Mouse (Mus musculus): ENCODE measurements around the gene Cd151.

Cd151 gene

DNA sequence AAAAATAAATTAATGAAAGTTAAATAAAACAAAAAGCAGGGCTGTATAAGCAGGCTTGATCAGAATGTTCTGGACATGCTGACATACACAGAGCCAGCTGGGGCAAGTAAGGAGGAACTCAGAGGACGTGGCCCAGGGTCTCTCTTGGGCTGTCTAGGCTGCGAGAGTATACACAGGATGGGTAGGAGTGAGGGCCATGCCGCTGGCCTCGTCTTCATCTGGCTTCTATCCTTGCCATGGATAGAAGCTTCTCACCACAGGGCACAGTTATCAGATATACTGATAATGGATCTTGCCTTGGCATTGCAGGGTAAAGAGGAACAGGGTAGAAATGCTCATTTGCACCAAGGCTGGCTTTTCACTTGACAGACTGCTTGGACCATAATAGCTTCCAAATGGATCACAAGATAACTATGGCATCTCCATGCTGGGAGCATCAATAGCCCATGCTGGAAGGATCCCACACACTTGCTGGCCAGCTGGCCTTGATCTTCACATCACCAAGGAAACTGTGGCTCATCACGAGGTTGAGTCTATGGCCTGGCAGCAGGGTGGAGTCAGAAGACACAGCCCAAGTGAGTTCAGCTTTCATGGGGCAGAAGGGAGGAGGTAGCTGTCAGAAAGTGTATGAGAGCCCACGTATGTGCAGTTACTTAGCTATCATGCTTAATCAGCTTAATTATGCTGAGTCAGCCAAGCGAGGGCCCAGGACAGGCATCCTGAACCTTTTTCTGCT lies 34.8 kb downstream of the Cd151 start:
- no peak for DNase-seq

DNA sequence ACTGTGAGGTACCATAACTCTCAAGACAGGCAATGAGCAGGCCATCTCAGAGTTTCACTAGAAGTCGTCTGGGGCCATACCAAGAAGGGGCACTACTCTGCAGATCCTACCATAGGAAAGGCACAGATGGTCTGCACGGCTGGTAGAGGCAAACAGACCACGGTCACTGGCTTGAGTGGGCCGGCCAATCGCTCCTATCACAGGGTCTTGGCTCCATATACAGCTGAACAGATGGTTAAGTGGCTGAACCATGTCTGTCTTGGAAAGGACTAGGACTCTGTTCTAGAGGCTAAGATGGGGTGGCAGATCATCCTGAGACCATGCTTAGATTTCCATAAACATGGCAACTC lies 35.3 kb downstream of the Cd151 start:
- DNase-seq, result no peak

DNA sequence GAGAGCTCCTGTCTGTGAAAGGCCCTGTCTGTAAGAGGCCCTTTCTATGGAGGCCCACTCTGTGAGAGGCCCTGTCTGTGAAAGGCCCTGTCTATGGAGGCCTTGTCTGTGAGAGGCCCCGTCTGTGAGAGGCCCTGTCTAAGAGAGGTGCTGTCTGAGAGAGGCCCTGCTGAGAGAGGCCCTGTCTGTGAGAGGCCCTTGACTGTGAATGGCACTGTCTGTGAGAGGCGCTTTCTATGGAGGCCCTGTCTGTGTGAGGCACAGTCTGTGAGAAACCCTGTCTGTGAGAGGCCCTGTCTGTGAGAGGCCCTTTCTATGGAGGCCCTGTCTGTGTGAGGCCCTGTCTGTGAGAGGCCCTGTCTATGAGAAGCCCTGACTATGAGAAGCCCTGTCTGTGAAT lies 39.1 kb downstream of the Cd151 start:
- DNase-seq, result no peak

DNA sequence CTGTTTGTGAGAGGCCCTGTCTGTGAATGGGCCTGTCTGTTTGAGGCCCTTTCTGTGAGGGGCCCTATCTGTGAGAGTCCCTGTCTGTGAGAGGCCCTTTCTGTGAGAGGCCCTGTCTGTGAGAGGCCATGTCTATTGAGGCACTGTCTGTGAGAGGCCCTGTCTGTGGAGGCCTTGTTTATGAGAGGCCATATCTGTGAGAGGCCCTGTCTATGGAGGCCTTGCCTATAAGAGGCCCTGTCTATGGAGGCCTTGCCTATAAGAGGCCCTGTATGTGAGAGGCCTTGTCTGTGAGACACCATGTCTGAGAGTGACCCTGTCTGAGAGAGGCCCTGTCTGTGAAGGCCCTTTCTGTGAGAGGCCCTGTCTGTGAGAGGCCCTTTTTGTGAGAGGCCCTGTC lies 41.0 kb downstream of the Cd151 start:
- no peak for DNase-seq

DNA sequence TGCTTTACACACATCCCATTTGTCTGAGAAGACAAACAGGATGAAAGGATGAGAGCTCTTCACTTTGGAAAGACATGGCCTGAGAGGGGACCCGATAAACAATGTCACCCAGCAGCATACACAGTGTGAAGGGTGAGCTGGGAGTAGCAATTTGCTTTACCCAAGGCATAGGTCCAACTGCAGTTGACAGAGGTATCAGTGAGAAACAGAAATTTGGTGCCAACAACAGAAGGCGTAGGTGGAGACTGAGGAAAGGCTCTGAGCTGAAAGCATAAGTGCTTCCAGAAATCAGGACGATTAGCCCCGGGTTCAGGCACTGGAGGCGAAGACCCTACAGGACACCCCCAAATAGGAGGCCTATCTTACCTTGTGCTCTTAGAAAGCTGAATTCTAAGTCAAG lies 43.0 kb downstream of the Cd151 start:
- DNase-seq, result no peak

DNA sequence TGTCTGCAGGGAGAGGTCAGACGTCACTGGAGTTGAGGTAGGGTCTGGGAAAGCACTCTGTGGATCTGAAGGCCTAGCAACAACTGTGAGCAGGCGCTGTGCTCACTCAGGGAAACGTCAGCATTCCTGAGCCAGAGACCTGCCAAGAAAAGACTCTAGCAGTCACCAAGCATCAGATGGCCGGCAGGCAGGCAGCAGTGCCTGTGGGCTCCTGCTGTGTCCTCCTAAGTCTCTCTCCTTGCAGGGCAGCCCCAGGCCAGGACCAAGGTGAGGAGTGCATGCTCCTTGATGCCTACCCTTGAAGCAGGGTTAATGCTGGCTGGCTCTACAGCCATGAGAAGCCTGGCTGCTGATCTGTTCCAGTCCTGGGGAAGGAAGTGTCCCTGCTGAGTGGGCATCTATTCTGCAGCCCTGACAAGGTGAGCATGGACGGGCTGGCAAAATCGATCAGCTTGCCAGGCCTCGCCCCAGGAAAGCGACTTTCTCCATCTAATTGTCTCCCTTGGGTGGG lies 43.5 kb downstream of the Cd151 start:
- no peak for DNase-seq

DNA sequence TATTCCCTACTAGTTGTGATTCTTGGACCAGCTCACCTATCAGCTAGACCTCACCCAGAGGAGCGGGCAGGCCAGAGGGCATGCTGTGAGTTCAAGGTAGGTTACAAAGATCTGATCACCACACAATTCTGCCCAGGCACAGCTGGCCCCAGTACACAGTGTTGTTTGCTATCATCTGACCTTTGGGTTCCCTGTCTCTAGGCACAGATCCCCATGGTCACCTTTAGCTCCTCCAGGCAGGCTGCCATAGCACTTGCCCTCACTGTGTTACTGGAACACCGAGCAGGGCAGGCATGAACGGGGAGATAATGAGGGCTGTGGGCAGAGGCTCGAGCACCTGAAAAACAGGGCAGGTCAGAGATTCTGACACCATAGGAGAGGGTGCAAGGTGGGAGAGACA lies 50.4 kb downstream of the Cd151 start:
- no peak for DNase-seq

DNA sequence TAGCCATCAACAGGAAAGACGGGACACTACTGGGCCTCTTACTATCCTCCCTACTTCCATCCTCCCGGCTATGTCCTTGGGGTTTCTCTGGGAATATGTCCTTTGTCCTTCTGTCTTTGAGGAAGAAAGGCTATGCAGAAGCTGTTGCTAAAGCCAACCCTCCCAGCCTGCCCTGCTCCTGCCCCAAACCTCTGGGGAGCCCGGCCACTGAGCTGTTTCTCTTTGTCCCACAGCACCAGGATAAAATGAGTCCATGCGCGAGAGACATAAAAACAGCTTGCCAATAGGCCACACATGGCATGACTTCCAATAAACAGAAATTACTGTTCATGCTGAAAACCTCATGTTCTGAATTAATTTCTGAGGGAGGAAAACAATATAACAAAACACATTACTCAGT lies 51.1 kb downstream of the Cd151 start:
- DNase-seq, result no peak

DNA sequence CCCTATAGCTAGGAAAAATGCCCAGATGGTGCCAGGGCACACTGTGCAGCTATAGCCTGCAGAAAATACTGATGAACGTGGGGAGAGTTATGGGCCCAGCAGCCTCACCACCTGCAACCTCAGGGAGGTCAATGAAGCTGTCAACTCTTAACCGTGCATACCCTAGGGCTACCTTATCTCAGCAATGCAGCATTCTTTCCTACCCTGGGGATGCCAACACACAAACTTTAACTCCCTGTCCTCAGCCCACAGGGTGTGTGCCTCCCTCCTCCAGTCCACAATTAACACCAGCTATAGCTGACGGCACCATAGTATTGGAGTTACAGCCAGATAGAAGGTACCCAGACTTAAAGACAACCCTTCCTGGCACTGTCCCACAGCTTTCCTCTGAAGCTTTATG lies 51.7 kb downstream of the Cd151 start:
- no peak for DNase-seq

DNA sequence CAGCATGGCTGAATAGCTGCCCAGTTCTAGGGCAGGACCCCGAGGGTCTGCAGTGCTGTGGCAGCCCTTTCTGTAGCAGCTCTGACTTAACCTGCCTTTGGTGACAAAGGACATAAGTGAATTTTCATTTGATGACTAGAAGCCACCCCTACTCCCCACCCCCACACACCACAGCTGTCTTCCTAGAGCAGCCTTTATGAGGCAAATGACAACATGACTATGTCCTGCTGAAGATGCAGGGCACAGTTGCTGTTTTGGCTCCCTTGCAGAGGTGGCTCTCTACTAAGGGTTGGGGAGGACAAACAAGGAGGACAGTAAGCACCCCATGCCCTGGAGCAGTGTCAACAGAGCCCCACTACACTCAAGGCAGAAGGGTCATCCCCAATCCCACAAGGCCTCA lies 52.6 kb downstream of the Cd151 start:
- DNase-seq, result no peak

Measured in B cell, adult 2 months (primary cell).